Mouse (Mus musculus): ENCODE data around the gene Ubxn1.
A peak's percentile ranks its signal among the peaks of the same experiment; 100 is the strongest.
"Not testable (repeated sequence)": the region's sequence is repeated elsewhere in the genome, so short reads cannot be mapped to it uniquely, and the experiment has no call there.

Gene Ubxn1

DNA sequence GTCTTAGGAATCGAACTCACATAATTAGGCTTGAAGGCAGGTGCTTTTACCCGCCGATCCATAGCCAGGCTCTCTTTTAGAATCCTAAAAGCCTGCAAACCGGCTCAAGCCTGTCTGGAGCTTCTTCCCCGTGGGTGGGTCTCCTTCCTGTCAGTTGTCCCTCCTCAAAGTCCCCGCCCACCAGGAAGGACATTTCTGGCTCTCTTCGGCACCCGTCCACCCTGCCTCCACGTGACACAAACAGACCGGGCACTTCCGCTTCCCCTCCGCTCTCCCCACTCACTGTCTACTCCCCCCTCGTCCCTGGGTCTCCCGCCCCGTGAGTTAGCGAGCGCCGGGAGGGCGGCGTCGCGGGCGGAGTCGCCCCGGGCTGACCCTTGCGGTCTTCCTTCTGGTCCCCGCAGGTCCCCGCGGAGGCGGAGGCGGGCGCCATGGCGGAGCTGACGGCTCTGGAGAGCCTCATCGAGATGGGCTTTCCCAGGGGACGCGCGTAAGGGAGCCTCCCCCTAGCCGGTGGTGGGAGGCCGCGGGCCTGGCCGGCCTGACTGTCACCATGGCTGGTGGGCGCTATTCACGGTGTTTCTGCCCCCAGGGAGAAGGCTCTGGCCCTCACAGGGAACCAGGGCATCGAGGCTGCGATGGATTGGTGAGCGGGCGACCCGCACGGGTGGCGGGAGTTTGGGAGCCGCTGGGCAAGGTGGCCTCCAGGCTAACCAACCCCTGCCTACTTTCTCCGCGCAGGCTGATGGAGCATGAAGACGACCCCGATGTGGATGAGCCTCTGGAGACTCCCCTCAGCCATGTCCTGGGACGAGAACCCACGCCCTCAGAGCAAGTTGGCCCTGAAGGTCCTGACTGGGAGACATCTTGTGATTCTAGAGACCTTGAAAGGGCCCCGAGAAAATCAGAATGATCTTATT lies at the start of gene Ubxn1:
Ubxn1 (plus strand) TSS at position 230 of the 920 bp plus-strand sequence.
- DNase-seq (ENCODE audit: low spot score), result peak; percentile 93

DNA sequence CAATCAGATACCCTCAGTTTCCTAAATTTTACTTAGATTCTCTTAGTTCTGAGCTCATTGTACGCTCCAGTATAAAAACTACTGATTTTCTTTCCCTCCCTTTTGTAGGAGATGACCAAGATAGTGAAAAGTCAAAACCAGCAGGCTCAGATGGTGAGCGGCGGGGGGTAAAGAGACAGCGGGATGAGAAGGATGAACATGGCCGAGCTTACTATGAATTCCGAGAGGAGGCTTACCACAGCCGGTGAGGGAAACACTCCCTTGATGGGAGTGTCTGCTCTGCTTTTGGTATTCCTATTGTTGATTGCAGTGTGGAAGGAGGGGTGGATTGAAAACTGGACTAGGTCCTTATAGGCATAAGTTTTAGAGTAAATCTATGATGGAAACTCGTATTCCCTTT lies 48.6 kb upstream of the Ubxn1 start:
- DNase-seq (ENCODE audit: low spot score), result no peak

DNA sequence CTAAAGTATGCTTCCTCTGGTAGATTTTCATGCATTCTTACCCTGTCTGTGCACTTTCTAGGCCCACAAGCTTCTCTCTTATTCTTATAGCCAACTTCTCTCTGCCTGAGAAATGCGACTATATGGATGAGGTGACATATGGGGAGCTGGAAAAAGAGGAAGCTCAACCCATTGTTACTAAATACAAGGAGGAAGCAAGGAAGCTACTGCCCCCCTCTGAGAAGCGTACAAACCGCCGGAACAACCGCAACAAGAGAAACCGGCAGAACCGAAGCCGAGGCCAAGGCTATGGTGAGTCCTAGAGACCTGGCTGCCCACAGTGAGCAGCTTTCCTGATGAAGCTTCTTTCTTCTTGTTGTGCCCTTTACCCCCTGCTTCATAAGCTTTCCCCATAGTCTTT lies 41.6 kb upstream of the Ubxn1 start, which contains the start of gene AC129217.1:
AC129217.1 (plus strand) TSS at position 114 of the 400 bp plus-strand sequence.
- DNase-seq (ENCODE audit: low spot score), result no peak

DNA sequence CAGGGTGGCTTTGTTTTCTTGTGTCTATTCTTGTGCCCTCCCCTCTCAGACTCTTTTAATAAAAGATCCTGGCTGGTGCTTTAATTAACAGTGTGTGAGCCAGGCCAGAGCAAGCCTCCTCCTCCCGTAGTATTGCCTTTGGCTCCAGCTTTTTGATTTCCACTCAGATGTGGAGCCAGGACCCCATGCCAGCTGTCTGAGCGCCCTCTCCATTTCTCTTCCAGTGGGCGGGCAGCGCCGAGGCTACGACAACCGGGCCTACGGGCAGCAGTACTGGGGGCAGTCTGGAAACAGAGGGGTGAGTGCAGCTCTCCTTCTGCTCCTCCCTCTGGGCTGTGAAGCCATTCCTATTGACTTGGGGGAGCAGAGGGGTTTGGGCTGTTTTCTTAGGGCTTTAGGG lies 40.6 kb upstream of the Ubxn1 start:
- no peak for DNase-seq (ENCODE audit: low spot score)

DNA sequence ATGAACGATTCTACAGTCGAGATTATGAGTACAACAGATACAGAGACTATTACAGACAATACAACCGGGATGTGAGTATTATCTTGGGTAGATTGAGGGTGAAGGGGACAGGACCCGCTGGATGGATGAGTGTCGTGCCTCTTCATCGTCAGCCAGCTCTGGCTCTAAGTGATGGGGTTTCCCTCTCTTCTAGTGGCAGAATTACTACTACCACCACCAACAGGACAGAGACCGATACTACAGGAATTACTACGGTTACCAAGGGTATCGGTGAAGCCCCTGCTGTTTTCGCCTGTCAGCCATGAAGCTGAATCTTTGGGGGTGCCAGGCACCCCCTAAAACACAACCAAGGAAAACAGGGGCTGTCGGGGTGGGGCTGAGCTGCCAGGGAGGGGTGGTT lies 40.0 kb upstream of the Ubxn1 start:
- no peak for DNase-seq (ENCODE audit: low spot score)

DNA sequence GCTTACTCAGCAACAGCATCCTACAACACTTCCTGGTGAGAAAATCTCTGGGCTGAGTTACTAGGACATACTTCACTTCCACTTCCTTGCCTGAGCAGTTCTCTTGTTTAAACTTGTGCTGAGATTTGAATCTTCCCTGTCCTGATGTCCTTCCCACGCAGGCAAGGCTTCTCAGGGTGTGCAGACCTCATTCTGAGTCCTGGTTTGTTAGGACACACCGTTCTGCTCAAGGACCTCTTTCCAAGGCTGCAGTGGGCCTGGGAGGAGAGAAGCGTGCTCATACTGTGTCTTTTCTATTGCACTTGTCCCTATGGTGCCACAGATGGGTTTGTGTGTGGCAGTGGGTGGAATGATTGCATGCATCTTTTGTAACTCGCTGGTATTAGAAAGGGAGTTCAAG lies 38.3 kb upstream of the Ubxn1 start:
- DNase-seq (ENCODE audit: low spot score), result no peak

DNA sequence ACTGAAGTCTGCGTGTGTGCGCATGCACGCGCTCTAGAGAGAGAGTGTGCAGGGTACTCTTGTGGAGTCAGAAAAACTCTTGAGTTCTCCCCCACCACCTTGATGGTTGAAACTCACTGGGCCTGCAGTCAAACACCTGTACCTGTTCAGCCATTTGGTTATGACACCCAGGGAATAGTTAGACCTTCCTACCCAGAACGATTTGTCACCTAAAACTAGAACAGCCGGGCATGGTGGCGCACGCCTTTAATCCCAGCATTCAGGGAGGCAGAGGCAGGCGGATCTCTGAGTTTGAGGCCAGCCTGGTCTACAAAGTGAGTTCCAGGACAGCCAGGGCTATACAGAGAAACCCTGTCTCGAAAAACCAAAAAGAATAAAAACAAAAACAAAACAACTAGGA lies 35.0 kb upstream of the Ubxn1 start:
- not testable (repeated sequence) for DNase-seq (ENCODE audit: low spot score)

DNA sequence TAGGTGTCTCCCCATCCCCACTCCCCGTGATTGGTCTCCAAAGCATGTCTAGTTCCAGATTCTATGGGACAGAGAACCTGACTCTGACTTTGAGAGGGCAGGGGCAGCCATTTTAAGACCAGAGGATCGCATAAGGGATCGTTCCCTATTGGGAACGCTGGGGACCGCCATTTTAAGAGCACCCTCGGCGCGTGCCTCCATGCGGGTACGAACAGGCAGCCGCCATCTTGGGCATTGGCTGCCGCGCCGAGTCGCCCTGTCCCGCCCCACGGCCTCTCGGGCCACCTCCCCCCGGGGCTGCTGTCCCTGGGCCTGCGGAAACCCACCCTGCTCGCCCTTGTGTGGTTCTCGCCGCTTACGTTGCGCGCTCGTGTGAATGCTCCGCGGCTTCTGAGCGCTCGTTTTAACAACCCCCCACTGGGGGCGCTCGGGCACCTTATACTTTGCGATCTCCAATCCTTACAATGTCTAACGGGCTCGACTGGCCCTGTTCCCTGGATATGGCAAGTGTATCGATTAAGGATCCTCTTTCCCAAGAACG lies 34.0 kb upstream of the Ubxn1 start, which contains the start of gene Bscl2:
Bscl2 (plus strand) TSS at position 217 of the 541 bp plus-strand sequence.
- peak; percentile 66 for DNase-seq (ENCODE audit: low spot score)

DNA sequence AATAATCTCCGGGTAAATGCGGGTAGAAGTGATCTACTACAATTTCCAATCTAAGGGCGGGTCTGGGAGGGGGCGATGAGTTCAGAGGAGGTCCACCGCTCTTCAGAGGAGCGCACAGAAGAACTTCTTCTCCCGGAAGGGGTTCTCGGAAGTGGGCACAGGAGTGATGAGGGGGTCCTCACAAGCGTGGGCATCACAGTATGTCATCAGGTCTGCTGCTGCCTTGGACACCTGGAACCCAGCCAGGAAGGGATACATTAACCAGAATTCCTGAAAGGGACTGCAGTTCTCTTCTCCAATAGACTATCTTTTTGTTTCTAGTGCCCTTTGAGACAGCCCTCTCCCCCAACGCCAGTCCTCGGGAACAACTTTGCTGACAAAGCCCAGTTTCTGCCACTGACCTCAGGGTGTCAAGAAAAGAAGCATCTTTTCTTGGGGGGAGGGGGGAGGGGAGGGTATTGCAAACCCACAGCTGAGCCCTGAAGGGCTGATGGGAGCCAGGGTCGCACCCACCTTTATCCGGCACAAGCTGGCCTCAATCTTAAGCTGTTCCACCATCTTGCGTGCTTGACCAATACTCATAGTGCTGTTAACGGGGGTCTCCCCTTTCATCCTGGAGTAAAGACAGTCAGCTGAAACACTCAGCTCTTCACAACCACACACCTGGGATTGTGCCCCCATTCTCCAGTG lies 33.1 kb upstream of the Ubxn1 start:
- DNase-seq (ENCODE audit: low spot score), result peak; percentile 44

DNA sequence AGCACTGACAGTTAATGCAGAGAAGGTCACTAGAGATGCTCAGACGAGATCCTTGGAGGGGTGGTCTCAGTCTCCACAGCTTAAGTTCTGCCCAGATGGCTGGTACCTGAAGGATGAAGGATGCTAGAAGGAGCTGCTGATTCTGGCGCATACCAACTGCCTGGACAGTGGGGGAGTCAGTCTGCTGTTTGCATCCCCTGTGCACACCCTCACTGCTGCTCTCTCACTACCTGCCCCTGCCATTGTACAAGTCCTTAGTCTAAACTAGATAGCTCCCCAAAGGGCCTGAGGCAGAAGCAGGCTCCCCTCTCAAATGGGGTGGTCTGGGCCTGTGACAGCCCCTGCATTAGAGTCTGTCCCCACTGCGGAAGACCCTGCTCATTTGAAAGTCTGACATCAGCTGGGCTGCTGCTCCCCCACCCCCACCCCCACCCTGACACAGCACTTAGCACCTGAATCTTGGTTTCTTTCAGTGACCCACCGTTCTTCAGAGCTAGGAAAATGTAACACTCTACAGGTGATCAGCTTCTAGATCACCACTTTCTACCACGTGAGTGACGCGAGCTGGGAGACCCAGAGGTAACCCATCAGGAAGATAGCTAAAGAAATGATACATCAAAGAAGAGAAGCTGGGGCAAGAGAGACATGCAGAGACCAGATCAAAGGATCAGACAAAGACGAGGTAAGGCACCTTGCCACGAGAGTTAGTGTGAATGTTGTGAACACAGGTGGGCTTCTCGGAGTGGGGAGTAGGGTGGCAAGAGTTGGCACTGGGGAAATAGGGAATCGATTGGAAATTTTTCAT lies 32.0 kb upstream of the Ubxn1 start, which contains the start of gene Gng3:
Gng3 (minus strand) TSS at position 92 of the 805 bp plus-strand sequence.
- DNase-seq (ENCODE audit: low spot score), result no peak

DNA sequence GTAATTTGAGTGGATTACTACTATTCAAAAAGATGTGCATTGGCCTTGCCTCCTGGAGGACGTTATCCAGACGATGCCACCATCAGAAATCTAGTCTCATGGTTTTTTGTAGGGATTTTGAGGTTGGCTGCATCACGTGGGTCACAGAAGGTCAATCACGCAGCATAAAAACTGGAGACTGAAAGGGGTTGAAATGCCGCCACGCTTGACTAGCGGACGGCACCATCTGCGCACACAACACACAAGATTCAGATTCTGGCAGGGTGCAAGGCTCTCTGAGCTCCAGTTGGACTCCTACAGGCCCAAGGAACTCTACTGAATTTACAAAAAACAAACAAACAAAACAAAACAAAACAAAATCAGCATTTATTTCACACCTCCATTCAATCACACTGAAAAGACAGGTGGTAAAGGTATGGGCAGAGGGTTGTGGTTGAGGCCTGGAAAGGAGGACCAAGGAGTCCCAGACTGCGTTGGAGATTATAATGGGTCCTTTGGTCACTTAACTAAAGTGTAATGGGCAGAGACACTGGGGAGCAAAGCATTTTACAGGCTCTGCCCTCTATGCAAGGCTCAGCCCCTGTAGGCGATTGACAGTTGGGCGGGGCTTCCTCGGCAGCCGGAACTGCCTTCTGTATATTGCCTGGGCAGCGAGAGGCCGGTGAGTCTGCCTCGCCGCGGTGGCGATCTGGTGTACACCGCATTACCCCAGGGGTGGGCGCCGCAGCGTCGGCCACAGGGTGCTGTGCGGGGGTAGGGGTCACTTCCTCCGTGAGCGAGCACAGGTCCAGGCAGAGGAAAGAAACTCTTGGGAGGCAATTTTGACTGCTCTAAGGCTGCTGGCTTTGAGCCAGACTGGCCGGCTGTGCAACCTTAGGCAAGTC lies 31.1 kb upstream of the Ubxn1 start:
- no peak for DNase-seq (ENCODE audit: low spot score)

DNA sequence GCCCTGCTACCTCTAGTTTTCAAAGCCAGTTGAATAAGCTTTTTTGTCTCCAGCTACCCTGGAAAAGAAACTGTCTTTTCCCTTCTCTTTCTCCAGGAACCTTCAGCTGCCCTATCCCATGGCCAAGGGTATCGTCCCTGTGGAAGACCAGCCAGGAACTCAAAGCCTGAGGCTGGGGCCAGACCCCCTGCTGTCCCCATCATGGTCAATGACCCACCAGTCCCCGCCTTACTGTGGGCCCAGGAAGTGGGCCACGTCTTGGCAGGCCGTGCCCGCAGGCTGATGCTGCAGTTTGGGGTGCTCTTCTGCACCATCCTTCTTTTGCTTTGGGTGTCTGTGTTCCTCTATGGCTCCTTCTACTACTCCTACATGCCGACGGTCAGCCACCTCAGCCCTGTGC lies 30.3 kb upstream of the Ubxn1 start:
- DNase-seq (ENCODE audit: low spot score), result no peak

DNA sequence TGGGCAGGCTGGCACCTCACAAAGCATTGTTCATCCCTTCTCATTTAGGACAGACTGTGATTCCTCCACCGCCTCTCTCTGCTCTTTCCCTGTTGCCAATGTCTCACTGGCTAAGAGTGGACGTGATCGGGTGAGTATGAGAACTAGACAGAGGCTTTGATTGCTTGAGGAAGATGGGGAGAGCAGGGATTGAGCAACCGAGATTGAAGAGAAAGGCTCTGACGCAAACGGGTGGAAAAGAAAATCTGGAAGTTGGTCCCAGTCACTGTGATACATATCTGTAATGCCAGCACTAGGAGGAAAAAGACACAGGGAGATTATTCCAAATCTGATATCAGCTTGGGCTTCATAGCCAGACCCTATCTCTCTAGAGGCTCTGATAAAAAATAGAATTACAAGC lies 28.3 kb upstream of the Ubxn1 start:
- no peak for DNase-seq (ENCODE audit: low spot score)

DNA sequence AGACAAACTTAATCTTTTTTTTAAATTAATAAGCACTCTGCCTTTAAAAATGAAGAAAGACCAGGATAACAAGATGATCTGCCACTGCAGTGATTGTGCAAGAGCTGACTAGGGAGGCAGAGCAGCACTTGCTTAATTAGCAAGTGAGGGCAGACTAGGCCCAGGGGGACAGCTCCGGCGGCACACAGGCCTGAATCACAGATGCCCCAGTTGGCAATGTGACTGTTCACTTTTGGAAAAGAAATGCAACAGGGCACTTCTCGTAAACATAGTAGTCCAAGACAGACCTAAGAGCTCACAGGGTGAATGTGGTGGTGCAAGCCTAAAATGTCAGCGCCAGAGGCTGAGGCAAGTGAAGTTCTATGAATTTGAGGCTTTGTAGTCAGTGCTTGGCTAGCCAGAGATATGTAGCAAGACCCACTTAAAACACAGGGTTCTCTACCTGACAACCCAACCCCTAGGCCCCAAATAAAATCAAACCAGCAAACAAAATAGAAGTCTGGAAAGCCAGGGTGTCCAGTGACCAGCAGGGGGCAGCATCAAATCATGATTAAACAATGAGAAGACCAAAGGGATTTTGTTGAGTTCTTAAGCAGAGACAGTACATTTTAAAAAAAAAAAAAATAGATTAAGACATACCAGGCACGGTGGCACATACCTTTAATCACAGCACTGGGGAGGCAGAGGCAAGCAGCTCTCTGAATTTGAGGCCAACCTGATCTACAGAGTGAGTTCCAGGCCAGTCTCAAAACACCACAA lies 26.7 kb upstream of the Ubxn1 start:
- peak; percentile 80 for DNase-seq (ENCODE audit: low spot score)

DNA sequence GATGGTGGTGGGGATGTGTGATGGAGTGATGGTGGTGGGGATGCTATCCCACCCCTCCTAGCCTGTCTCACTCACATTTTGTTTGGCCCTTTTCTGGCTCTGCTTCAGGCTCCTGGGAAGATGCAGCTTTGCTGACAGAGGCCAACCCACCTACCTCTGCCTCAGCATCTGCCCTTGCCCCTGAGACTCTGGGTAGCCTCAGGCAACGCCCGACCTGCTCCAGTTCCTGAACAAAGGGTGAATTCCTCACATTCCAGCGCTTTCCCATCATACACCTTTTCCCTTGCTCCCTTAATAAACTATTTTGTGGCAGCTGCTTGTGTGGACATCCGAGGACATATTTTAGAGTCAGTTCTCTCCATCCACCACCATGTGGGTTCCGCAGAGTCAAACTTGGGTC lies 22.9 kb upstream of the Ubxn1 start:
- DNase-seq (ENCODE audit: low spot score), result no peak

DNA sequence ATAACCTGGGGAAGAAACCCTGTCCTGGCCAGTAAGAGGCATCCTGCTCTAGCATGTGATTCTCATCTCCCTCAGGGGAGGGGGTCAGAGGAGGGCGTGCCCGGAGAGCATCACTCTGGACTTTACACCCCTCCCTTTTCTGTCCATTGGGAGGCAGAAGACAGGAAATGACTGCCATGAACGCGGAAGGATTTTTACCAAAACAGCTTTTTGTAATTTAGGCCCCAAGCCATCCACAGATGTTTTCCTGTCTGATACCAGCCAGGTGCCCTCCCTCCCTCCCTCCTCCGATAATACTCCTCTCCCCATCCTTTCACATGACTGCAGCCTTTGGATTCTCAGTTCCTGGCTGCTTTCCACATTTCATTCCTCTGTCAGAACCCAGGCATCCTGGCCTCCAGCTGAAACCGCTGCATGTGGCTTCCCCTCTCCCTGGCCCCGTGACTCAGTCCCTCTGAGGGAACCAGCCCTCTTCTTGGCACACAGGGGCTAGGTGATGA lies 20.8 kb upstream of the Ubxn1 start, which contains the start of gene Lrrn4cl:
Lrrn4cl (plus strand) TSS at position 367 of the 500 bp plus-strand sequence.
- peak; percentile 39 for DNase-seq (ENCODE audit: low spot score)

DNA sequence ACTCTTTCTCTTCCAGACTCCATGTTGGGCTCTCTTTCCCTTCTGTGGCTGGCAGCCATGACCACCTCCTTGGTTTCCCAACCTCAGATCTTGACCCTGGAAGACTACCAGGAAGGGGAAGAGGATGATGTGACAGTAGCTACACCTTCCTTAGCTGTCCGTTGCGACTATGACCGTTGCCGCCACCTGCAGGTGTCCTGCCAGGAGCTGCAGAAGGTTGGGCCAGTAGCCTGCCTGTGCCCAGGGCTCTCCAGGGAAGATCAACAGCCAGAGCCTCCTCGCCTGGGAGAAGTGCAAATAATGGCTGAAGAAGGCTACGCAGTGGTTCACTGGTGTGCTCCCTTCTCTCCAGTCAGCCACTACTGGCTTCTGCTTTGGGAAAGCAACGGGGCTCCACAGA lies 19.7 kb upstream of the Ubxn1 start:
- no peak for DNase-seq (ENCODE audit: low spot score)

DNA sequence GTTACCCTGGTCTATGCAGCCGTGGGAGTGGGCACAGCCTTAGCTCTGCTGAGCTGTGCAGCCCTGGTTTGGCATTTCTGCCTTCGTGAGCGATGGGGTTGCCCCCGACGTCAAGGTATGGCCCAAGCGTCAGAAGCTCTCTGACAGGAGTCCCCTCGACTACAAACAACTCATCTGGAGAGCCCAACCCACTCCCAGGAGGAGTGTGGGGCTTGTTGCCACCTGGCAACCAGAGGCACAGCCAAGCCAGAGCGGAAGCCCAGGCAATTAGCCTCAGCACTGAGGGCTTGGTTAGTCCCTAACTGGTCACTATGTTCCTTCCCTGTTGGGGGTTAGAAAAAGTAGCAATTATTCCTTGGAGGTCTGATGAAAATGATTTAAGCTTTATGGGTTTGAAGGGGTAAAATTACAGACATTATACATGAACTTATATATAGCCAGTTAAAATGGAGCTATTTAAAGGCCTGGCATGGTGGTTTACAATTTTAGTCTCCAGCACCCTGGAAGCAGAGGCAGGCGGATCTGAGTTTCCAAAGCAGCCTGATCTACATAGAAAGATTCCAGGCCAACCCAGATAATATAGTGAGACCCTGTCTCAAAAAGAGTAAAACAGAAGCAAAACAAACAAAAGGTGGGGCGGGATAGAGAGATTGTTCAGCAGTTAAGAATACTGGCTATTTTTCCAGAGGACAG lies 18.9 kb upstream of the Ubxn1 start:
- DNase-seq (ENCODE audit: low spot score), result no peak

DNA sequence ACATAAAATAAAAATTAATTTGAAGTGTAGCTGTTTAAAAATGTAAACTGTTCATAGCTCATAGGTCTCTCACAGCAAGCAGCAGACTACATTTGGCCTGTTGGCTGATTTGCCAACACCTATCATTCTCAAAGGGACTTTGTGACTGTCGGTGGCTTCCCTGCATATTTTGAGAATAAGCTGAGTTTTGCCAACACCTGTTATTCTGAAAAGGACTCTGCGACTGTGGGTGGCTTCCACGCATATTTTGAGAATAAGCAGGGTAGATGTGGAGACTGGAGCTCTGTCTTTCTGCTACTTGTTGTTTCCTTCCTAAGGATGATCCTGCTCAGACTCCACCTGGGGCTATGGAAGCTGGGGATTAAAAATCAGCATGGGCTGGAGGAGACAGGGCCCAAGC lies 18.2 kb upstream of the Ubxn1 start:
- no peak for DNase-seq (ENCODE audit: low spot score)
